Mouse (Mus musculus): ENCODE measurements around the gene Cyp4x1. TPM values are rescaled to one million over a fixed set of nuclear protein-coding genes. Genes with fewer than 3 reads are reported as not detected.
A peak's percentile ranks its signal among the peaks of the same experiment; 100 is the strongest.

The Cyp4x1 gene
- polyA plus RNA-seq, 1 experiment: not detected

GRCm38 (mm10) chr4:115085522-115086095 lies 48.5 kb downstream of the Cyp4x1 start:
- H3K4me3 ChIP-seq (ENCODE audit: insufficient read depth, low read depth, low read length): no peak overlapping the region
- 18% methylated on average over 6 of the region's 6 CpGs for WGBS
- 0 out of 2 replicates have a peak, but pooled peaks cover 4% of the 10 kb centered on the region for H3K4me1 ChIP-seq (ENCODE audit: control insufficient read depth, insufficient read depth, low read length)
- no peak overlapping the region for H3K27ac ChIP-seq (ENCODE audit: insufficient read depth, low read depth, low read length)
- TF ChIP-seq POLR2A (IDR thresholded peaks at IDR 0.05; ENCODE audit: insufficient read depth, low read depth, low read length) (no peak), CTCF (IDR thresholded peaks at IDR 0.05; ENCODE audit: insufficient read depth, low read depth, low read length) (peak; percentile 79)

GRCm38 (mm10) chr4:115083031-115083430 lies 51.0 kb downstream of the Cyp4x1 start:
- WGBS: 82% methylated on average over 3 of the region's 3 CpGs
- no peak for TF ChIP-seq CTCF (IDR thresholded peaks at IDR 0.05; ENCODE audit: insufficient read depth, low read depth, low read length)
- no peak for TF ChIP-seq POLR2A (IDR thresholded peaks at IDR 0.05; ENCODE audit: insufficient read depth, low read depth, low read length)
- Histone ChIP-seq H3K4me3 (ENCODE audit: insufficient read depth, low read depth, low read length) (no peak overlapping the region), H3K27ac (ENCODE audit: insufficient read depth, low read depth, low read length) (no peak overlapping the region), H3K4me1 (ENCODE audit: control insufficient read depth, insufficient read depth, low read length) (no peaks in the 10 kb centered on the region; the same call in 1 of the 2 replicates)

DNA sequence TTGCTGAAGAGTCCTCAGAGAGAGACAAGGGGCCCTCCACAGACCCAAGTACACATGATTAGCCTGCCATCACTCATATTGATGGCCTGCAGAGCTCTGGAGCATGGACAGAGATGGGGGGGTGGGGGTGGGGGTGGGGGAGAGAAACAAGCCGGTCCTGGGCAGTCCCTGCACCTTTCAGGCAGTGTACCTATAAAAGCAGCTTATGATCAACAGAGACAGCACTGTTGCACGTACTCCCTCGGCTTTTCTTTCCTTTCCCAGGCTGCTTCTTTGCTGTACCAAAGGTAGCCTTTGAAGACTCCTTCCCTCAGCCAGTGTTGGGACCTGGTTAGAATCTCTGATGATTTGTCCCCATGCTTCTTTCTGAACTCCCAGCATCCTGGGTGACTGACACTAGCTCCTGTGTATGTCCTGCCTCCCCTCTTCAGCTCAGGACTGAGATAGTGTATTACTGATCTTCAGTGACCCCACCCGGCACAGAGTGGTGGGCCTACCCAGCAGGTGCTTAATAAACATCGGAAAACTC lies 54.2 kb downstream of the Cyp4x1 start:
- no peak overlapping the region for H3K27ac ChIP-seq (ENCODE audit: insufficient read depth, low read depth, low read length)
- no peaks in the 10 kb centered on the region; the same call in 1 of the 2 replicates for H3K4me1 ChIP-seq (ENCODE audit: control insufficient read depth, insufficient read depth, low read length)
- TF ChIP-seq CTCF (IDR thresholded peaks at IDR 0.05; ENCODE audit: insufficient read depth, low read depth, low read length) (no peak), POLR2A (IDR thresholded peaks at IDR 0.05; ENCODE audit: insufficient read depth, low read depth, low read length) (no peak)
- 52% methylated on average over 5 of the region's 5 CpGs for WGBS
- no peak overlapping the region for H3K4me3 ChIP-seq (ENCODE audit: insufficient read depth, low read depth, low read length)

GRCm38 (mm10) chr4:115078892-115079820 lies 54.9 kb downstream of the Cyp4x1 start:
- WGBS: 47% methylated on average over 10 of the region's 10 CpGs
- no peaks in the 10 kb centered on the region; the same call in 1 of the 2 replicates for H3K4me1 ChIP-seq (ENCODE audit: control insufficient read depth, insufficient read depth, low read length)
- no peak overlapping the region for H3K4me3 ChIP-seq (ENCODE audit: insufficient read depth, low read depth, low read length)
- TF ChIP-seq CTCF (IDR thresholded peaks at IDR 0.05; ENCODE audit: insufficient read depth, low read depth, low read length) (no peak), POLR2A (IDR thresholded peaks at IDR 0.05; ENCODE audit: insufficient read depth, low read depth, low read length) (no peak)
- no peak overlapping the region for H3K27ac ChIP-seq (ENCODE audit: insufficient read depth, low read depth, low read length)

- no peaks in the 10 kb centered on the region; the same call in 1 of the 2 replicates for H3K4me1 ChIP-seq (ENCODE audit: control insufficient read depth, insufficient read depth, low read length)
- no peak overlapping the region for H3K27ac ChIP-seq (ENCODE audit: insufficient read depth, low read depth, low read length)
- H3K4me3 ChIP-seq (ENCODE audit: insufficient read depth, low read depth, low read length): no peak overlapping the region
- TF ChIP-seq CTCF (IDR thresholded peaks at IDR 0.05; ENCODE audit: insufficient read depth, low read depth, low read length): no peak
- TF ChIP-seq POLR2A (IDR thresholded peaks at IDR 0.05; ENCODE audit: insufficient read depth, low read depth, low read length): no peak
- WGBS: 59% methylated on average over 3 of the region's 3 CpGs
These were observed 58.7 kb downstream of the Cyp4x1 start for GRCm38 (mm10) chr4:115075204-115075915.

DNA sequence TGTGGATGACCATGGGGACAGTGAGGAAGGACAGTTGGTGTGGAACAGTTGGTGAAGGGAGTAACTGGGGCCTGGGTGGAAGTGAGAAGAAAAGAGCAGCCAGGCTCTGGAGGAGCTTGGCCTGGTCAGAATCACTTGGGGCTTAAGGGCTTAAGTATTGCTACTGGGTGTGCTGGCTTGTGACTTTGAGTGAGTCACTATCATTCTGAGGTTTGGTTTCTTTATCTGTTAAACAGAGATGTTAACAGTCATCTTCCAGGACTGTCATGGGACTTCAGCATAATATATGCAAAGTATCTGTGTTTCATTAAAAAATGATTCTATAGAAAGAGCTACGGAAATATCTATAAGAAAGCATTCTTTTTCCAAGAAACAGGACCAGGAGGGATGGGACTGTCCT lies 59.3 kb downstream of the Cyp4x1 start:
- TF ChIP-seq POLR2A (IDR thresholded peaks at IDR 0.05; ENCODE audit: insufficient read depth, low read depth, low read length) (no peak), CTCF (IDR thresholded peaks at IDR 0.05; ENCODE audit: insufficient read depth, low read depth, low read length) (no peak)
- H3K4me3 ChIP-seq (ENCODE audit: insufficient read depth, low read depth, low read length): no peak overlapping the region
- no peaks in the 10 kb centered on the region; the same call in 1 of the 2 replicates for H3K4me1 ChIP-seq (ENCODE audit: control insufficient read depth, insufficient read depth, low read length)
- H3K27ac ChIP-seq (ENCODE audit: insufficient read depth, low read depth, low read length): no peak overlapping the region
- WGBS: 93% methylated on average over 1 of the region's 1 CpGs

- Histone ChIP-seq H3K27ac (ENCODE audit: insufficient read depth, low read depth, low read length) (no peak overlapping the region), H3K4me1 (ENCODE audit: control insufficient read depth, insufficient read depth, low read length) (no peaks in the 10 kb centered on the region), H3K4me3 (ENCODE audit: insufficient read depth, low read depth, low read length) (no peak overlapping the region)
- WGBS: 67% methylated on average over 1 of the region's 1 CpGs
- TF ChIP-seq POLR2A (IDR thresholded peaks at IDR 0.05; ENCODE audit: insufficient read depth, low read depth, low read length) (no peak), CTCF (IDR thresholded peaks at IDR 0.05; ENCODE audit: insufficient read depth, low read depth, low read length) (no peak)
These were observed 62.4 kb downstream of the Cyp4x1 start for GRCm38 (mm10) chr4:115071668-115072067.

DNA sequence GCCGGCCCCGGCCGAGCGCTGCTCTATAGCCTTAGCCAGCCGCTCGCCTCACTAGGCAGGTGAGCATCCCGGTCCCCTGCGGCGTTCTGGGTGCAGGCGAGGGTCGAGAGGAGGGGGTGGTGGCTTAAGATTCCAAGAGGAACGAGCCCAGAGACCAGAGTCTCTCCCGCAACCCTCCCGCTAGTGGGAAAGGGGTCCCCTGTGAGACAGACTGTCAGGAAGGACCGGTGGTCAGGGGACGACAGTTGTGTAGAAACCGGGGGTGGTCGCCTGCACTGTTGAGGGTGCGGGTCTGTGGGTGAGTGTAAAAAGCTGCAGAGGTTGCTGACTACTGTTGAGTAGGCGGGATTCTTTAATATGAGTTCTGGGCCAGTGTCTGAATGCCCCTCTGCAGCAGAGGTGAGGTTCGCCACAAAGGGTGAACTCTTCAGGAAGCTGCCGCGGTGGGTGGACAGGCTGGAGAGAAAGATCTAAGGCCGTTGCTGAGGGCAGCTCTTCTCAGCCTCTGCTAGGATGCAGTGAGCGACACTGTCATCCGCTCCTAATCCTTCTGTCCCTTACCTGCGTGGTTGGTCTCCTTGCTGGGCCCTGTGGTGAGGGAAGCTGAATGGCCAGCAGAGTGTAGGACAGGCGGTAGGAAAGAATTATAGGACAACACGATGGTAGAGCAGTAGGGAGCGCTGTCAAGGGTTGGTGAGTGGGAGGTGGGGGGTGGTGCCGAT lies 70.4 kb downstream of the Cyp4x1 start:
- H3K27ac ChIP-seq (ENCODE audit: insufficient read depth, low read depth, low read length): no peak overlapping the region
- peak overlapping the region; percentile 40 for H3K4me3 ChIP-seq (ENCODE audit: insufficient read depth, low read depth, low read length)
- 4% methylated on average over 31 of the region's 31 CpGs for WGBS
- peaks cover 9% of the 10 kb centered on the region for H3K4me1 ChIP-seq (ENCODE audit: control insufficient read depth, insufficient read depth, low read length)
- TF ChIP-seq CTCF (IDR thresholded peaks at IDR 0.05; ENCODE audit: insufficient read depth, low read depth, low read length) (no peak), POLR2A (IDR thresholded peaks at IDR 0.05; ENCODE audit: insufficient read depth, low read depth, low read length) (no peak)

Measured in olfactory bulb, adult 2 months (tissue).